ENCODE assay signal across 15 mouse cellular contexts in the genomic region with DNA sequence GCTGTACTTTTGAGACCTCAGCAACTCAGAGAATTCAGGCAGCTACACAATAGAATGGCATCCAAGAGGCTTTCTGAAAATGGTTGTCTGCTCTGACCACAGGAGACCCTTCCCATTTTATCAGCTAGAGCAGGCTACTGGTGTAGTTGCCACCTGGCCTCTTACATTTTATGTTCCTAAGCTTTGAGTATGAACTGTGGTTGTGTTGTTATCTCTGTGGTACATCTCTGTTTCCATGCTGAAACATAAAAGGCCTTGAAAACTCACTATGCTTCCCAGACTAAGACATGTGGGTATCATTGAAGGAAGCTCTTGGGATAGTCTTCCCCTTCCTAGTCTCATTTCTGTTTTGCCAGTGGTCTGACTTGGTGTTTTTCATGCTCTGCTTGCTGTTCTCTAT.
"Had no signal": no experiment of that assay in that cellular context is flagged by ENCODE, and none has a peak within 500 bp of the region (broad histone marks: within the 10 kb centered on the region; RNA-seq: fewer than 3 reads in every experiment).

No protein-coding gene starts in this region.

- H3K36me3 ChIP-seq: liver, embryonic 15.5 days; lung, embryonic 15.5 days; midbrain, embryonic 15.5 days; neural tube, embryonic 12.5 days; stomach, embryonic 15.5 days had no signal

- DNase-seq: liver, postnatal 0 days; lung, adult 2 months; lung, postnatal 14 days; lung, postnatal 36 days; right cerebral cortex, postnatal 14 days; thymus, adult 2 months; thymus, postnatal 36 days had no signal

- H3K9ac ChIP-seq: liver, embryonic 15.5 days; liver, postnatal 0 days; lung, embryonic 15.5 days; midbrain, embryonic 13.5 days; midbrain, embryonic 15.5 days; neural tube, embryonic 12.5 days; stomach, embryonic 15.5 days had no signal

- H3K4me3 ChIP-seq: liver, embryonic 15.5 days; lung, embryonic 15.5 days; megakaryocyte, embryonic 14.5 days; midbrain, embryonic 13.5 days; midbrain, embryonic 15.5 days; neural tube, embryonic 12.5 days; stomach, embryonic 15.5 days had no signal

- H3K4me1 ChIP-seq: midbrain, embryonic 13.5 days; midbrain, embryonic 15.5 days; neural tube, embryonic 12.5 days had no signal

- H3K27ac ChIP-seq: lung, embryonic 15.5 days; midbrain, embryonic 13.5 days; midbrain, embryonic 15.5 days; neural tube, embryonic 12.5 days; stomach, embryonic 15.5 days; stomach, postnatal 0 days had no signal

- H3K27me3 ChIP-seq: liver, embryonic 15.5 days; lung, embryonic 15.5 days; megakaryocyte, embryonic 14.5 days; midbrain, embryonic 13.5 days; midbrain, embryonic 15.5 days; neural tube, embryonic 12.5 days; stomach, embryonic 15.5 days had no signal
